Mouse (Mus musculus) heart, adult 2 months (tissue): ENCODE results near the gene Slc25a30.

Source experiments
- CTCF ChIP-seq: fragments of 200-600 bp; IDR thresholded peaks from 2 replicates; pipeline ENCODE4 v1.8.1; 2022; ENCODE audit warnings: antibody characterized with exemption, mild to moderate bottlenecking, moderate library complexity
- POLR2A ChIP-seq: fragments of 200-500 bp; IDR thresholded peaks from 2 replicates; pipeline ENCODE4 v1.6.1; 2011; ENCODE audit warnings: mild to moderate bottlenecking, low read depth, low read length, control low read depth; ENCODE audit not compliant: insufficient read depth

DNA sequence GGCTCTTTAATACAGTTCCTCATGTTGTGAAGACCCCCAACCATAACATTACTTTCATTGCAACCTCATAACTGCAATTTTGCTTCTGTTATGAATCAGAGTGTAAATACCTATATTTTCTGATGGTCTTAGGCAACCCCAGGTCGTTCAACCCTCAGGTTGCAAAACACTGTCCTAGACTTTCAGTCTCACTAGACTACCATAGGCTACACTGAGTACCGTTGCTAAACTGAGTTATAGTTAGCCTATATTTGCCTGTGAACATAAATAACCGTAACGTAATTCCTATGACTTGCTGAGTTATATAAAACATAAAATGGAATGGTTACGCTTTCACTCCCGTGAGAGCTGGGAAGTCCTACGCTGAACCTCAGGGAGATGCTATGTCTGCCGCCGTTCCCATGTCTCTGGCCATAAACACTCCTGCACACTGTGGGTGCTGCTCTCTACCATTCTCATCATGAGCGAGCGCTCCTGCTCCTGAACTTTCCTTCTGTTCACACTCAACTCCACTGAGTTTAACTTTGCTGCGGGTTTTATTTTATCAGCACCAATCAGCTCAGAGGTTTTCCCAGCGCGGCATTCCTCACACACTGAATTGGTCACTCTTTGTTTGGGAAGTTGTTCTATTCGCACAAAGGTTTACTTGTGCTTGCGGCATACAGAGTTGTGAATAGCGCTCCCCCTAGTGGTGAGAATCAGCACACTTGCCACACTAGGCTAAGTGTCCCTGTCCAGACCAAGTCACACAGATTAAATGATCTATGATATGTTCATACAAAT lies 19.2 kb downstream of the Slc25a30 start:
- TF ChIP-seq CTCF (peak; percentile 95; the same call in 1 of the 2 replicates), POLR2A (no peak)
